Mouse (Mus musculus) limb, embryonic 14.5 days (tissue): ENCODE measurements around the gene Mark4. TPM values are rescaled to one million over a fixed set of nuclear protein-coding genes. Genes with fewer than 3 reads are reported as not detected.

Experiments used
- ATAC-seq: fragments of 200-750 bp; cut with Nextera tagmentation; 2 replicates; pipeline ENCODE4 v1.8.0; 2017; ENCODE audit warnings: low read depth, moderate number of reproducible peaks, moderate TSS enrichment; ENCODE audit not compliant: low FRiP score
- DNase-seq: peaks from one replicate; pipeline ENCODE4 v3.0.0-alpha.2; 2015; ENCODE audit warnings: low spot score
- H3K27ac ChIP-seq: fragments of 300-500 bp; sonication (generic); replicated peaks from 2 replicates; pipeline ENCODE4 v1.5.1; 2014; ENCODE audit warnings: low read depth, mild to moderate bottlenecking, low read length, moderate library complexity, mixed read lengths
- H3K27me3 ChIP-seq: fragments of 300-500 bp; sonication (generic); 2 replicates; pipeline ENCODE4 v1.6.1; 2014; ENCODE audit warnings: low read length, mixed read lengths; ENCODE audit not compliant: control insufficient read depth, insufficient read depth
- H3K36me3 ChIP-seq: fragments of 300-500 bp; sonication (generic); 2 replicates; pipeline ENCODE4 v1.6.1; 2014; ENCODE audit warnings: mild to moderate bottlenecking, low read length, moderate library complexity, mixed read lengths; ENCODE audit not compliant: control insufficient read depth, insufficient read depth
- H3K4me1 ChIP-seq: fragments of 300-500 bp; sonication (generic); 2 replicates; pipeline ENCODE4 v1.6.1; 2014; ENCODE audit warnings: antibody characterized with exemption, low read length, mixed read lengths; ENCODE audit not compliant: control insufficient read depth, insufficient read depth
- H3K4me2 ChIP-seq: fragments of 300-500 bp; sonication (generic); replicated peaks from 2 replicates; pipeline ENCODE4 v1.6.1; 2014; ENCODE audit warnings: low read depth, mild to moderate bottlenecking, low read length, moderate library complexity; ENCODE audit not compliant: severe bottlenecking
- H3K4me3 ChIP-seq: fragments of 300-500 bp; sonication (generic); replicated peaks from 2 replicates; pipeline ENCODE4 v1.5.1; 2014; ENCODE audit warnings: low read length
- H3K9ac ChIP-seq: fragments of 300-500 bp; sonication (generic); 2 replicates; pipeline ENCODE4 v1.6.1; 2014; ENCODE audit warnings: mild to moderate bottlenecking, low read depth, low read length, moderate library complexity; ENCODE audit not compliant: severe bottlenecking
- H3K9me3 ChIP-seq: fragments of 300-500 bp; sonication (generic); 2 replicates; pipeline ENCODE4 v1.6.1; 2016; ENCODE audit warnings: low read length; ENCODE audit not compliant: control insufficient read depth
- POLR2A ChIP-seq: fragments of 200-500 bp; IDR thresholded peaks from 2 replicates; pipeline ENCODE4 v1.8.0; 2012; ENCODE audit warnings: inconsistent platforms, mild to moderate bottlenecking, moderate library complexity, borderline replicate concordance; ENCODE audit not compliant: insufficient read depth, insufficient read length; ENCODE audit errors: extremely low read depth
- WGBS: fragments of 180-500 bp; shearing (Covaris S2); extraction: QIAGEN DNeasy Blood & Tissue Kit; methylation state at CpG from one replicate; pipeline ENCODE4 v1.1.7; 2014; 5-methylcytosine and 5-hydroxymethylcytosine counted together
- polyA plus RNA-seq, 2 experiments: library from polyadenylated mRNA; depleted of rRNA in 1 of 2; stranded (reverse) in 1 of 2; unstranded in 1 of 2; fragments of >200 nt; fragmentation: Nextera tagmentation in 1 of 2; extraction: Ambion mirVana in 1 of 2; gene quantifications; 2 replicates each; pipeline versions ENCODE4 v1.2.1 to v1.2.3; 2012 to 2014

Mark4 gene
- polyA plus RNA-seq, 2 experiments = 11.5 to 34.8 TPM

DNA sequence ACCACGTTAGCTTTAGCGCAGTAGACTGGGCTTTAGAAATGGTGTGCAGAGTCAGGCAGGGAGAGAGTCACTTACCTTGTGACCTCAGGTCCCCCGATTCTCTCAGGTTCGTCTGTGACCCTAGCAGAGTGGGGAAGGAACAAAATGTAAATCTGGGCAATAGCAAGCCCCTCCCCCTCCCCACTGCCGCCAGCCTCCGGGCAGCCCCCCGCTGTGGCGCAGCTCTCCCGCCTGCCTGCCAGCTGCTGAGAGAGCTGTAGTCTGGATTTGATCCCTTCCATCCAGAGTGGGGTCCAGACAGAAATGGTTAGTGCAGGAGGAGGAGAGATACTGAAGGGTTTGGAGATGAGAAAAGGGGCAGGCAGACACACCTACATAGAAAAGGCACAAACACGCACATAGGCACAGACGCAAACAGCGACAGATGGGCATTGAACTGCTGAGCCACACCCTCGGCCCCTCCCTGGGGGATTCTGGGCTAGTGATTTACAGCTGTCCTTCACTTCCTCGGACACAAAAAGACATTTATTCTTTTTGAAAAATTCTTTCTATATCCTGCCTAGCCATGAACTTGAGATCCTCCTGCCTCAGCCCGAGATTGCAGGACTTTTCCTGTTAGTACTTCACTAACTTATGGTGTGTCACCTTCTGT is 30.5 kb downstream of the Mark4 start:
- no peak overlapping the region for H3K4me3 ChIP-seq
- WGBS = 74% methylated on average over 15 of the region's 15 CpGs
- ATAC-seq = no peak

DNA sequence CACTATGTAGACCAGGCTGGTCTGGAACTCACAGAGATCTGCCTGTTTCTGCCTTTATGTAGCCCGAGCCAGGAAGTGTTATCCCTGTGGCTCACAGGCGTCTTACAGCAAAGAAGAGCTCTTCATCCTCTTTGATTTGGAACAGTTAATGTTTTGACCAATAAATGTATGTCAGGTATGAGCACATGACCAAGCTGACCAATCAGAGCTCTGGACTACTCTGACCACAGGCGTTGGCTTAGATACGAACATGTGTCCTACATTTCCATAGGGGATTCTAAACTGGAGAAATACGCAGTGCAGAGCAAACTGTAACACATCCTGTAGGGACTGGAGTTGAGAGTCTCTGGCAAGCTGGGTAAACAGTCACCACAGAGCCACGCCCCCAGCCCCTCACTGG is 31.7 kb downstream of the Mark4 start:
- TF ChIP-seq POLR2A = no peak
- Histone ChIP-seq H3K4me2 (no peak overlapping the region), H3K36me3 (peaks cover 71% of the 10 kb centered on the region), H3K27ac (no peak overlapping the region), H3K9me3 (no peaks in the 10 kb centered on the region), H3K4me3 (no peak overlapping the region), H3K27me3 (0 out of 2 replicates have a peak, but pooled peaks cover 1% of the 10 kb centered on the region), H3K4me1 (no peaks in the 10 kb centered on the region), H3K9ac (no peak overlapping the region)
- DNase-seq = no peak
- no peak for ATAC-seq
- 90% methylated on average over 6 of the region's 6 CpGs for WGBS

More for the DNA sequence above, 30.5 kb downstream of the Mark4 start:
- no peaks in the 10 kb centered on the region for H3K4me1 ChIP-seq
- peaks cover 83% of the 10 kb centered on the region for H3K36me3 ChIP-seq
- TF ChIP-seq POLR2A = no peak
- H3K4me2 ChIP-seq = no peak overlapping the region
- H3K27ac ChIP-seq = no peak overlapping the region
- no peak overlapping the region for H3K9ac ChIP-seq
- no peak for DNase-seq
- H3K9me3 ChIP-seq = no peaks in the 10 kb centered on the region
- no peaks in the 10 kb centered on the region for H3K27me3 ChIP-seq

GRCm38 (mm10) chr7:19426349-19426748 is 32.3 kb downstream of the Mark4 start:
- no peak for ATAC-seq
- 71% methylated on average over 6 of the region's 6 CpGs for whole genome bisulfite sequencing

DNA sequence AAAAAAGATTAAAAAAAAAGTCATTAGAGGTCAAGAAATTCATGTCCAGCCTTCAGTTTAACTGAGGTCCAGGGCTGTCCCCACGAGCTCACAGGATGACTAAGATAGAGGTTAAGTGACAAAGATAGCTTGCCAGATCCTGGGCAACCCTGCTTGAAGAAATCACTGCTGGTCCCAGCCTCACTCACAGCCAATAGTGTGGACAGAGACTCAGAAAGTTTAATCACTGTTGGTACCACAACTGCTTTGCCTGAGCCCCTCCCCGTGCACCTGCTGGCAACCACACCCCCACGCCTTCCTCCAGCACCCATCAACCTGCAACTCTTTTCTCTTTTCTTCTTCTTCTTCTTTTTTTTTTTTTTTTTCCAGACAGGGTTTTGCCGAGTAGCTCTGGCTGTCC is 34.6 kb downstream of the Mark4 start:
- Histone ChIP-seq H3K4me2 (no peak overlapping the region), H3K27me3 (peaks cover 28% of the 10 kb centered on the region), H3K27ac (no peak overlapping the region), H3K9me3 (no peaks in the 10 kb centered on the region), H3K4me1 (no peaks in the 10 kb centered on the region), H3K4me3 (no peak overlapping the region), H3K9ac (no peak overlapping the region), H3K36me3 (peaks cover 42% of the 10 kb centered on the region)
- no peak for TF ChIP-seq POLR2A
- DNase-seq (no peak), ATAC-seq (no peak)
- 72% methylated on average over 4 of the region's 4 CpGs for WGBS

More at GRCm38 (mm10) chr7:19426349-19426748, 32.3 kb downstream of the Mark4 start:
- no peak for DNase-seq
- H3K27ac ChIP-seq = no peak overlapping the region
- no peak overlapping the region for H3K4me3 ChIP-seq
- H3K9me3 ChIP-seq = no peaks in the 10 kb centered on the region
- H3K36me3 ChIP-seq = peaks cover 65% of the 10 kb centered on the region
- H3K4me1 ChIP-seq = no peaks in the 10 kb centered on the region
- H3K4me2 ChIP-seq = no peak overlapping the region
- 0 out of 2 replicates have a peak, but pooled peaks cover 6% of the 10 kb centered on the region for H3K27me3 ChIP-seq
- no peak for TF ChIP-seq POLR2A
- no peak overlapping the region for H3K9ac ChIP-seq

DNA sequence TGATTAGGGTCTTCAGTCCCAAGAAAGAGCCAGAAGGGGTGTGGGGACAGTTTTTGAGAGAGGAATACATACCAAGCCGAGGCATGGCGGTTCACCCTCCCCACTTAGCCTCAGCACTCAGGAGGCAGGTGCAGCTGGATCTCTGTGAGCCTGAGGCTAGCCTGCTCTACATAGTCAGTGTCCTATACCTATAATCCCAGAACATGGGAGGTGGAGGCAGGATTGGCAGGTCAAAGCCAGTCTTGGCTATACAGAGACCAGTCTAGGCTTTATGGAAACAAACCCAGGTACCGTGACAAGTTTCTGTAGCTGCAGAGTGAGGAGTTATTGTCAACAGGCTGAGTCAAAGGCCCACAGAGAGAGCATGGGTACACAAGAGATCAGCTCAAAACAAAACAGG is 35.5 kb downstream of the Mark4 start:
- peaks cover 33% of the 10 kb centered on the region for H3K36me3 ChIP-seq
- H3K27ac ChIP-seq = no peak overlapping the region
- no peak for ATAC-seq
- no peak for TF ChIP-seq POLR2A
- WGBS = 94% methylated on average over 3 of the region's 3 CpGs
- H3K27me3 ChIP-seq = peaks cover 28% of the 10 kb centered on the region
- H3K4me1 ChIP-seq = no peaks in the 10 kb centered on the region
- DNase-seq = no peak
- H3K4me2 ChIP-seq = no peak overlapping the region
- H3K9ac ChIP-seq = no peak overlapping the region
- H3K9me3 ChIP-seq = no peaks in the 10 kb centered on the region
- no peak overlapping the region for H3K4me3 ChIP-seq
